Mouse (Mus musculus): Measurements from ENCODE around the gene Pigr. TPM values are rescaled to one million over a fixed set of nuclear protein-coding genes. Genes with fewer than 3 reads are reported as not detected.

The Pigr gene
- polyA plus RNA-seq, 1 experiment from 2014 or later: not detected

GRCm38 (mm10) chr1:130872912-130873311 is 46.4 kb downstream of the Pigr start:
- peaks cover 2% of the 10 kb centered on the region for H3K4me1 ChIP-seq
- H3K4me3 ChIP-seq: no peak overlapping the region
- H3K36me3 ChIP-seq (replicated peaks): no peaks in the 10 kb centered on the region
- H3K27me3 ChIP-seq (ENCODE audit: poor library complexity, severe bottlenecking): peaks cover 9% of the 10 kb centered on the region
- no peak overlapping the region for H3K27ac ChIP-seq
- DNase-seq (ENCODE audit: extremely low spot score, low spot score): no peak
- no peaks in the 10 kb centered on the region for H3K9me3 ChIP-seq
- WGBS: 97% methylated on average over 2 of the region's 2 CpGs

GRCm38 (mm10) chr1:130875139-130875538 is 48.7 kb downstream of the Pigr start:
- H3K4me3 ChIP-seq: no peak overlapping the region
- H3K27ac ChIP-seq: no peak overlapping the region
- no peaks in the 10 kb centered on the region for H3K36me3 ChIP-seq (replicated peaks)
- H3K9me3 ChIP-seq: no peaks in the 10 kb centered on the region
- 40% methylated on average over 3 of the region's 3 CpGs for WGBS
- peaks cover 10% of the 10 kb centered on the region for H3K4me1 ChIP-seq
- DNase-seq (ENCODE audit: extremely low spot score, low spot score): no peak
- H3K27me3 ChIP-seq (ENCODE audit: poor library complexity, severe bottlenecking): peaks cover 32% of the 10 kb centered on the region

DNA sequence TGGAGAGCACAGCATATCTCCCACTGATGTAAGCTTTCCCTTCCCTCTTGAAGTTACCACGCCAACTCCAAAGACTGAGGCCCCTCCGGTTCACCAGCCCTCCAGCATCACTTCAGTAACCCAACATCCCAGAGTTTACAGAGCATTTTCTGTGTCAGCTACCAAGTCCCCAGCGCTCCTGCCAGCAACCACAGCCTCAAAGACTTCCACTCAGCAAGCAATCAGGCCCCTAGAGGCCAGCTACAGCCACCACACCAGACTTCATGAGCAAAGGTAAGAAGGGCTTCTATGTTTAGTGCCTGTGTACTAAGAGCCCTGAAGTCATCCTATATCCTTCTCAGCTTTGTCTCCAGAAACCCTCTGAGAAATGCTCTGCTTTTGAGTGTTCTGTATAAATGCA is 49.4 kb downstream of the Pigr start:
- Histone ChIP-seq H3K27ac (no peak overlapping the region), H3K4me3 (no peak overlapping the region), H3K27me3 (ENCODE audit: poor library complexity, severe bottlenecking) (peaks cover 38% of the 10 kb centered on the region), H3K36me3 (replicated peaks) (no peaks in the 10 kb centered on the region), H3K4me1 (peaks cover 10% of the 10 kb centered on the region), H3K9me3 (no peaks in the 10 kb centered on the region)
- DNase-seq (ENCODE audit: extremely low spot score, low spot score): no peak
- 64% methylated on average over 3 of the region's 3 CpGs for WGBS

GRCm38 (mm10) chr1:130876931-130877509 is 50.5 kb downstream of the Pigr start:
- Histone ChIP-seq H3K9me3 (no peaks in the 10 kb centered on the region), H3K4me1 (peaks cover 10% of the 10 kb centered on the region), H3K4me3 (no peak overlapping the region), H3K27ac (no peak overlapping the region), H3K36me3 (replicated peaks) (no peaks in the 10 kb centered on the region), H3K27me3 (ENCODE audit: poor library complexity, severe bottlenecking) (peaks cover 38% of the 10 kb centered on the region)
- DNase-seq (ENCODE audit: extremely low spot score, low spot score): no peak
- WGBS: 27% methylated on average over 3 of the region's 3 CpGs

DNA sequence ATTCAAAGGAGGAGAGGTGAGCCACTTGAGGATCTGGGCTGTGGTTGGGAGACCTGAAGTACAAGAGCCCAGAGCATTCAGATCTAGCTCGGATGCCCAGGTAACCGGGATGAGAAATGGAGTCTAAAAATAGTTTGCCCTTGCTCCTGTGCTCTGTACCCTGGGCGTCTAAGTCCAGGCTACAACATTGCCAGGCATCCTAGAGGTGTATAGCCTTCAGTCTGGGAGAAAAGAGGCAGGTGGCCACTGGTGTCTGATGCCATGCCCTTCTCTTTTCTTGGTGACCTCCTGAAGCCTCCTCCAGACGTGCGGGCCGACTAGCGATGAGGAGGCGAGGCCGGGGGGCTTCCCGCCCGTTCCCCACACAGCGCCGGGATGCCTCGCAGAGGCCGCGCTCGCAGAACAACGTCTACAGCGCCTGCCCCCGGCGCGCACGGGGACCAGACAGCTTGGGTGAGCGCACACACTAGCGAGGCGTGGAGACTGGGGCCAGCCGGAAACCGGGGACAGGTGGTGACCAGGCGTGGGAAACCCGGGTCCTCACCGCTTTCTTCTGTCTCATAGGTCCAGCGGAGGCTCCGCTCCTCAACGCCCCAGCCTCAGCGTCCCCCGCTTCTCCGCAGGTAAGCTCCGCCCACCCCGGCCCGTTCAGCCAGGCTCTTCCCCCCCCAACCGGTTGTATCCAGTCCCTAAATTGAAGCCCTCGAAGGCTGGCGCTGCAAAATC is 51.6 kb downstream of the Pigr start:
- Histone ChIP-seq H3K36me3 (replicated peaks) (no peaks in the 10 kb centered on the region), H3K27me3 (ENCODE audit: poor library complexity, severe bottlenecking) (peaks cover 38% of the 10 kb centered on the region), H3K4me1 (peaks cover 10% of the 10 kb centered on the region), H3K4me3 (peak overlapping the region; percentile 60), H3K27ac (peak overlapping the region; percentile 66), H3K9me3 (no peaks in the 10 kb centered on the region)
- WGBS: 3% methylated on average over 43 of the region's 43 CpGs
- peak; percentile 42 for DNase-seq (ENCODE audit: extremely low spot score, low spot score)

- WGBS: 94% methylated on average over 7 of the region's 7 CpGs
- H3K9me3 ChIP-seq: no peaks in the 10 kb centered on the region
- DNase-seq (ENCODE audit: extremely low spot score, low spot score): no peak
- no peak overlapping the region for H3K4me3 ChIP-seq
- no peaks in the 10 kb centered on the region for H3K36me3 ChIP-seq (replicated peaks)
- H3K27ac ChIP-seq: no peak overlapping the region
- peaks cover 10% of the 10 kb centered on the region for H3K4me1 ChIP-seq
- H3K27me3 ChIP-seq (ENCODE audit: poor library complexity, severe bottlenecking): peaks cover 38% of the 10 kb centered on the region
These were observed 53.4 kb downstream of the Pigr start for GRCm38 (mm10) chr1:130879927-130880326.

- no peaks in the 10 kb centered on the region for H3K36me3 ChIP-seq (replicated peaks)
- DNase-seq (ENCODE audit: extremely low spot score, low spot score): no peak
- no peaks in the 10 kb centered on the region for H3K9me3 ChIP-seq
- H3K4me1 ChIP-seq: peaks cover 6% of the 10 kb centered on the region
- H3K4me3 ChIP-seq: no peak overlapping the region
- no peak overlapping the region for H3K27ac ChIP-seq
- 87% methylated on average over 4 of the region's 4 CpGs for WGBS
- peaks cover 26% of the 10 kb centered on the region for H3K27me3 ChIP-seq (ENCODE audit: poor library complexity, severe bottlenecking)
These were observed 56.7 kb downstream of the Pigr start for GRCm38 (mm10) chr1:130883146-130883545.

DNA sequence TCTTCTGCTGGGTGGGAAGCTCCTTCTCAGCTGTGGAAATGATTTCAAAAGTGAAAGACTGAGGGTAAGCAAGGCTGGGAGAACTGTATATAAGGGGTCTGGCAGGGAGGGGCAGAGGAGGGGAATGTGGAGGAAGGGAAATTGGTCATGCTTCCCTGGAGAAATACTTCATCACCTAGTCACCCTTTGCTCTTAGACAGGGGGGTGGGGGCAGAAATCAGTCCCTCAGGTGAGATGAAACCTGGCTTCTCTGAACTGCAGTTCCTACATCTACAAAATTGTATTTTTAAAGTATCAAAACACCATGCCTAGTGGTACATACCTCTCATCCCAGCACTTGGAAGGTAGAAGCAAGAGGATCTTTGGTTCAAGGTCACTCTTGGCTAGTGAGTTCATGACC is 60.9 kb downstream of the Pigr start, which contains the start of gene Il24:
TSS of gene Il24 (minus strand) at position 101 of the 400 bp plus-strand sequence.
- H3K9me3 ChIP-seq: no peaks in the 10 kb centered on the region
- H3K4me3 ChIP-seq: no peak within 1 kb of the TSS
- H3K27me3 ChIP-seq (ENCODE audit: poor library complexity, severe bottlenecking): no peaks in the 10 kb centered on the region
- H3K27ac ChIP-seq: no peak within 1 kb of the TSS
- no peaks in the 10 kb centered on the region for H3K36me3 ChIP-seq (replicated peaks)
- no peaks in the 10 kb centered on the region for H3K4me1 ChIP-seq
- DNase-seq (ENCODE audit: extremely low spot score, low spot score): no peak

DNA sequence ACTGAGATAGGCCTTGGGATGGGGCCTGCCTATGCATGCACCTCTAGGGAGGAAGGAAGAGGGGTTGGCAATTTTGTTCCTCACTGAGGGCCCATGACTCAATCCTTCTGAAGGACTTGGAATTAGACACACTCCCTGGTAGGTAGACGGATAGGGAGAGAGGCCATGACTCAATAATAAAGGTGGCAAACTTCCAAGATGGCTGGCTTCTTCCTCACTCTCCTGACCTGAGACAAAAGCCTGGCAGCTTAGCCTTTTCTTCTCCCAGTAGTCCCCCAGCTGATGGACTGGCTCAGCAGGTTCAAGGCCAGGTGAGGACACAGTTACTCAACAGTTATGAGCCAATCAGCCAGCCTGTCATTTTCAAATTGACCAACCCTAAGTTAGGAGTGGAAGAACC is 66.0 kb downstream of the Pigr start:
- Histone ChIP-seq H3K4me1 (no peaks in the 10 kb centered on the region; the same call in 1 of the 2 replicates), H3K27me3 (ENCODE audit: poor library complexity, severe bottlenecking) (no peaks in the 10 kb centered on the region), H3K4me3 (no peak overlapping the region), H3K36me3 (replicated peaks) (no peaks in the 10 kb centered on the region), H3K9me3 (no peaks in the 10 kb centered on the region), H3K27ac (no peak overlapping the region)
- WGBS: 74% methylated on average over 1 of the region's 1 CpGs
- DNase-seq (ENCODE audit: extremely low spot score, low spot score): no peak

GRCm38 (mm10) chr1:130893329-130894040 is 67.0 kb downstream of the Pigr start:
- DNase-seq (ENCODE audit: extremely low spot score, low spot score): no peak
- H3K36me3 ChIP-seq (replicated peaks): no peaks in the 10 kb centered on the region
- no peaks in the 10 kb centered on the region; the same call in 1 of the 2 replicates for H3K4me1 ChIP-seq
- no peaks in the 10 kb centered on the region for H3K9me3 ChIP-seq
- H3K4me3 ChIP-seq: no peak overlapping the region
- no peaks in the 10 kb centered on the region for H3K27me3 ChIP-seq (ENCODE audit: poor library complexity, severe bottlenecking)
- no peak overlapping the region for H3K27ac ChIP-seq
- 70% methylated on average over 9 of the region's 9 CpGs for WGBS

DNA sequence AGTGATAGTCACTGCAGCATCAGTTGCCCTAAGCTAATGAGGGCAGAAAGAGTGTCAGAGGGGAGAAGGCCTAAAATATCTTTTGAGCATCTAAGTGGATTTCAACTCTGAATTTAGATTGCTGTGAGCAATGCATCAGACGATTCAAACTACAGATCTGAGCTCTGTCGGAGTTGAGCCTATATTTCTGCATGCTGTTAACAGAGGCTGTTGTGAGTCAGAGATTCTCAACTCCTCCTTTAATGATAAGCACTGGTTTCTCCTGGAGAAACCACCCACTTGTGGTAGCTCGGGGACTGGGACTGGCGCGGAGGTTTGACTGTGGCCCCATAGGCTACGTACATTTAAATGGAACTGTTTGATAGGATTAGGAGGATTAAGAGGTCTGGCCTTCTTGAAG is 68.0 kb downstream of the Pigr start:
- H3K4me1 ChIP-seq: no peaks in the 10 kb centered on the region; the same call in 1 of the 2 replicates
- H3K36me3 ChIP-seq (replicated peaks): no peaks in the 10 kb centered on the region
- DNase-seq (ENCODE audit: extremely low spot score, low spot score): no peak
- 26% methylated on average over 6 of the region's 6 CpGs for WGBS
- H3K27ac ChIP-seq: no peak overlapping the region
- no peak overlapping the region for H3K4me3 ChIP-seq
- H3K27me3 ChIP-seq (ENCODE audit: poor library complexity, severe bottlenecking): no peaks in the 10 kb centered on the region
- H3K9me3 ChIP-seq: no peaks in the 10 kb centered on the region

Measured in forebrain, embryonic 10.5 days (tissue).